Mouse (Mus musculus): ENCODE results near the gene Haao. TPM values are rescaled to one million over a fixed set of nuclear protein-coding genes. Genes with fewer than 3 reads are reported as not detected.

The Haao gene
- polyA plus RNA-seq, 1 experiment from 2014 or later: not detected

DNA sequence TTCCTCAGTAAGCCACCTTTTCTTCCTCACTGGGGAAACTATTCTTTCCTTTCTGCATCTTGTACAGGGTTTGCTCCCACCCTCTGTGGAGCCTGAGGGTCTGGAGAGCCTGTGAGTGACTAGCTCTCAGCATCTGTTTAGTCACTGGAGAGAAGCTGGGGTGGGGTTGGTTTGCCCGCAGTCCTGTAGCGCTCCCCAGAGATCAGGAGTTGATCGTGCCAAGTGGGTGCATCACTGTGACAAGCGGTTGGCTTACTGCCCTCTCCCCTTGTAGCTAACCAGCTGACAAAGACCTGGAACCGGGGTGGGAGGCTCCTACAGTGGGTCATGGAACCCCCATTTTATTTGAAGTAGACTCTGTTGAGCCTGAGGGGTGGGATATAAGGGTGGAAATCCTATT is 27.1 kb downstream of the Haao start:
- H3K27me3 ChIP-seq (replicated peaks; ENCODE audit: low read depth, poor library complexity, severe bottlenecking): no peaks in the 10 kb centered on the region
- 90% methylated on average over 5 of the region's 5 CpGs for WGBS
- H3K4me1 ChIP-seq: peaks cover 23% of the 10 kb centered on the region
- H3K36me3 ChIP-seq (replicated peaks): no peaks in the 10 kb centered on the region
- no peak overlapping the region; the same call in 1 of the 2 replicates for H3K27ac ChIP-seq (replicated peaks)
- no peaks in the 10 kb centered on the region for H3K9me3 ChIP-seq
- DNase-seq (ENCODE audit: low spot score): no peak
- no peak overlapping the region for H3K4me3 ChIP-seq

DNA sequence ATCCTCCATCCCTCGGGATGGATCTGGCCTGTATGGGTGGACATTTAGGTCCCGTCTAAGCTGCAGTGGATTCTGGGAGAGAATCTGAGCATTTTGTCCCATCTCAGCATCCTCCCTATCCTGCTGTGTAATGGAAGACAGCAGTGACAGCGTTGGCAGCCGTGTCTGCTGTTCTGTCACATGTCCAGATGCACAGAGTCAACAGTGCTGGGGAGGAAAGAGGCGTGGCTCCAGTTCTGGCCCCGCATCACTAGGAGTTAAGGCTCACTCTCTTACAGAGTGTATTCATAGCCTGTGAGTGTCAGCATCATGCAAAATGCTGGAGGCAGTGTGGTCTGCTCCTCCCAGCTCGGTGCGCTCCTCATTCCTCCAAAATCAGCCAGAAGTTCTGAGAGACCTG is 28.3 kb downstream of the Haao start:
- Histone ChIP-seq H3K4me3 (no peak overlapping the region), H3K4me1 (peaks cover 23% of the 10 kb centered on the region), H3K9me3 (no peaks in the 10 kb centered on the region), H3K36me3 (replicated peaks) (no peaks in the 10 kb centered on the region), H3K27me3 (replicated peaks; ENCODE audit: low read depth, poor library complexity, severe bottlenecking) (no peaks in the 10 kb centered on the region), H3K27ac (replicated peaks) (no peak overlapping the region)
- DNase-seq (ENCODE audit: low spot score): no peak
- 73% methylated on average over 8 of the region's 8 CpGs for WGBS

- H3K27me3 ChIP-seq (replicated peaks; ENCODE audit: low read depth, poor library complexity, severe bottlenecking): no peaks in the 10 kb centered on the region
- 0 out of 2 replicates have a peak, but pooled peaks cover 11% of the 10 kb centered on the region for H3K4me1 ChIP-seq
- no peak overlapping the region for H3K27ac ChIP-seq (replicated peaks)
- H3K9me3 ChIP-seq: no peaks in the 10 kb centered on the region
- H3K4me3 ChIP-seq: no peak overlapping the region
- WGBS: 83% methylated on average over 7 of the region's 7 CpGs
- no peaks in the 10 kb centered on the region for H3K36me3 ChIP-seq (replicated peaks)
- DNase-seq (ENCODE audit: low spot score): no peak
Measured at GRCm38 (mm10) chr17:83816996-83817395, 30.8 kb downstream of the Haao start.

- Histone ChIP-seq H3K36me3 (replicated peaks) (no peaks in the 10 kb centered on the region), H3K9me3 (no peaks in the 10 kb centered on the region), H3K4me1 (no peaks in the 10 kb centered on the region), H3K27me3 (replicated peaks; ENCODE audit: low read depth, poor library complexity, severe bottlenecking) (no peaks in the 10 kb centered on the region), H3K4me3 (no peak overlapping the region), H3K27ac (replicated peaks) (no peak overlapping the region)
- WGBS: 91% methylated on average over 4 of the region's 4 CpGs
- no peak for DNase-seq (ENCODE audit: low spot score)
Measured at GRCm38 (mm10) chr17:83813050-83813449, 34.7 kb downstream of the Haao start.

GRCm38 (mm10) chr17:83812200-83812944 is 35.4 kb downstream of the Haao start:
- no peaks in the 10 kb centered on the region for H3K36me3 ChIP-seq (replicated peaks)

GRCm38 (mm10) chr17:83810285-83810684 is 37.5 kb downstream of the Haao start:
- 96% methylated on average over 5 of the region's 5 CpGs for WGBS
- no peak for DNase-seq (ENCODE audit: low spot score)

More at GRCm38 (mm10) chr17:83812200-83812944, 35.4 kb downstream of the Haao start:
- H3K27me3 ChIP-seq (replicated peaks; ENCODE audit: low read depth, poor library complexity, severe bottlenecking): no peaks in the 10 kb centered on the region
- WGBS: 93% methylated on average over 17 of the region's 17 CpGs
- no peaks in the 10 kb centered on the region for H3K4me1 ChIP-seq
- H3K4me3 ChIP-seq: no peak overlapping the region
- H3K9me3 ChIP-seq: no peaks in the 10 kb centered on the region
- DNase-seq (ENCODE audit: low spot score): no peak
- H3K27ac ChIP-seq (replicated peaks): no peak overlapping the region

DNA sequence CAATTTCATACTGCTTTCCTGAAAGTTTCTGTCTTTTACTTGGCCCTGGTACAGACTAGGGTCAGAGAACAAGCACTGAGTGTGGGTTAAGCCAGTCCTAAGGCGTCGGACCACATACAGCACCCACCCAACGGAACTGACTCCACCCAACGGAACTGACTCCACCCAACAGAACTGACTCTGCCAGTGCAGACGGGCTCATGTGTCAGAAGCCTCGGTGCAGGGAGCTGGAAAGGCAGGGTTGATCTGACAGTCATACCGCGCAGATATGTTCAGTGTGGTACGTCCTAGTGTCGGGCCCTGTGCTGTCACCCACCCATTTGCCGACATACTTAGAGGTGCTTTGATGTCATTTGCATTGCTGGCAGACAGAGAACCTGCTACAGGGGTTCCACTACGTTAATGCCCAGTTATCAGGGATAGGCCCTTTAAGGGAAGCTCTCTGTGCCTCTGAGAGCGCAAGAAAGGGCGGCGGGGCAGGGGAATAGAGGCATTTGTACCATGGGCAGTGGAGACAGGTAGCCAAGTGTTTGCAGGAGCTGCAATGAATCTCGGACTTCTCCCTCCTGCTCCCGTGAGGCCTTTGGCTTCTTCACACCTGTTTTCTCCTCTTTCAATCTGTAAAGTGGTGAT is 38.5 kb downstream of the Haao start:
- DNase-seq (ENCODE audit: low spot score): no peak
- no peaks in the 10 kb centered on the region for H3K9me3 ChIP-seq
- WGBS: 89% methylated on average over 17 of the region's 17 CpGs
- H3K4me1 ChIP-seq: 0 out of 2 replicates have a peak, but pooled peaks cover 3% of the 10 kb centered on the region
- H3K36me3 ChIP-seq (replicated peaks): peaks cover 25% of the 10 kb centered on the region
- no peak overlapping the region for H3K4me3 ChIP-seq
- no peaks in the 10 kb centered on the region for H3K27me3 ChIP-seq (replicated peaks; ENCODE audit: low read depth, poor library complexity, severe bottlenecking)
- no peak overlapping the region for H3K27ac ChIP-seq (replicated peaks)

More at GRCm38 (mm10) chr17:83810285-83810684, 37.5 kb downstream of the Haao start:
- Histone ChIP-seq H3K4me1 (0 out of 2 replicates have a peak, but pooled peaks cover 3% of the 10 kb centered on the region), H3K27me3 (replicated peaks; ENCODE audit: low read depth, poor library complexity, severe bottlenecking) (no peaks in the 10 kb centered on the region), H3K27ac (replicated peaks) (no peak overlapping the region), H3K36me3 (replicated peaks) (peaks cover 15% of the 10 kb centered on the region), H3K9me3 (no peaks in the 10 kb centered on the region), H3K4me3 (no peak overlapping the region)

- H3K27ac ChIP-seq (replicated peaks): no peak overlapping the region
- H3K4me1 ChIP-seq: peaks cover 7% of the 10 kb centered on the region; the same call in 1 of the 2 replicates
- no peak overlapping the region for H3K4me3 ChIP-seq
- H3K9me3 ChIP-seq: no peaks in the 10 kb centered on the region
- H3K27me3 ChIP-seq (replicated peaks; ENCODE audit: low read depth, poor library complexity, severe bottlenecking): no peaks in the 10 kb centered on the region
- peaks cover 29% of the 10 kb centered on the region for H3K36me3 ChIP-seq (replicated peaks)
- WGBS: 90% methylated on average over 12 of the region's 12 CpGs
- DNase-seq (ENCODE audit: low spot score): no peak
Measured at GRCm38 (mm10) chr17:83808476-83809098, 39.2 kb downstream of the Haao start.

DNA sequence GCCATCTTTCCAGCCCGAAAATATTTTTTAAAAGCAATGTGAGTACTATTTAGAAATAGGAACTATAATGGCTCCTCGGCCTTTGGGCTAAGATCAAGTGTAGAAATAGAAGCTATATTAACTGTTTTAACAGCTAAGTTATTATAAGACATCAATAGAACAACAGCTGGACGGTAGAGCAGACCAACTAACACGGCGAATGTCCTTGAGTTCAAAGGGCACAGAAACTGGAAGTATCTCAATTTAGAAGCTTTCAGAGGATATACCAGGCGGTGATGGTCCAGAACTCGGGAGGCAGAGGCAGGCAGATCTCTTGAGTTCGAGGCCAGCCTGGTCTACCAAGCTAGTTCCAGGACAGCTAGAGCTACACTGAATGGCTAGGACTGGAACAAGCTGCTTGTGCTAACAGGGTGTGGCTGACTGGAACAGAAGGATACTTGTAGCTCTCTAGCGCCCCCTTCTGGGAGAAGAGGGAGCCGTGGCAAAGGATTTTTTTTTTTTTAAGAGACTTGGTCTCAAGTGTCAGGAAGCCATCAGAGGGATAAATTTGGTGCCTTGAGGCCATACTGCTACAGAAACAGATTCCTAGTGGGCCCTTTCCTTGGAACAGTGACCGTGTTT is 39.9 kb downstream of the Haao start:
- peaks cover 7% of the 10 kb centered on the region; the same call in 1 of the 2 replicates for H3K4me1 ChIP-seq
- H3K4me3 ChIP-seq: no peak overlapping the region
- peak; percentile 63 for DNase-seq (ENCODE audit: low spot score)
- no peak overlapping the region for H3K27ac ChIP-seq (replicated peaks)
- no peaks in the 10 kb centered on the region for H3K9me3 ChIP-seq
- peaks cover 32% of the 10 kb centered on the region for H3K36me3 ChIP-seq (replicated peaks)
- no peaks in the 10 kb centered on the region for H3K27me3 ChIP-seq (replicated peaks; ENCODE audit: low read depth, poor library complexity, severe bottlenecking)
- 74% methylated on average over 11 of the region's 11 CpGs for WGBS

DNA sequence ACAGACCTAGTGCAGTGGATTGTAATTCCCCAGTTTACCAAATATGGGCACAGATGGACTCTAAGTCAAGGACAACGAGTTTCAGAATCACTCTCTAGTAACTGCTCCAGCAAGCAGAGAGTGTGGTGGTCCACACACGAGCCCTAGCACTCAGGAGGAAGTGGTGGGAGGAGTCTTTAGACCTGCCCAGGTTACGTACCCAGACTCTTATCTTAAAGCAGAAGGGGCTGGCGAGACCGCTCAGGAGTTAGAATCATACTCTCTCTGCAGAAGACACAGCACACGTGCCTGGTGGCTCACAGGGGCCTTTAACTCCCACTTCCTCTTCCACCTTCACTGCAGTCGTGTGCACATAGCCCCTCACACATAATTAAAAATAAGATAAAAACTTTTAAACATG is 40.4 kb downstream of the Haao start:
- no peaks in the 10 kb centered on the region for H3K9me3 ChIP-seq
- no peak for DNase-seq (ENCODE audit: low spot score)
- H3K27ac ChIP-seq (replicated peaks): no peak overlapping the region
- no peaks in the 10 kb centered on the region for H3K27me3 ChIP-seq (replicated peaks; ENCODE audit: low read depth, poor library complexity, severe bottlenecking)
- H3K36me3 ChIP-seq (replicated peaks): peaks cover 32% of the 10 kb centered on the region
- WGBS: 77% methylated on average over 7 of the region's 7 CpGs
- no peak overlapping the region for H3K4me3 ChIP-seq
- H3K4me1 ChIP-seq: peaks cover 7% of the 10 kb centered on the region; the same call in 1 of the 2 replicates

- no peaks in the 10 kb centered on the region for H3K27me3 ChIP-seq (replicated peaks; ENCODE audit: low read depth, poor library complexity, severe bottlenecking)
- no peak overlapping the region for H3K27ac ChIP-seq (replicated peaks)
- 95% methylated on average over 9 of the region's 9 CpGs for WGBS
- H3K4me1 ChIP-seq: peaks cover 7% of the 10 kb centered on the region; the same call in 1 of the 2 replicates
- no peaks in the 10 kb centered on the region for H3K9me3 ChIP-seq
- peaks cover 32% of the 10 kb centered on the region for H3K36me3 ChIP-seq (replicated peaks)
- H3K4me3 ChIP-seq: no peak overlapping the region
- no peak for DNase-seq (ENCODE audit: low spot score)
Measured at GRCm38 (mm10) chr17:83805078-83805477, 42.7 kb downstream of the Haao start.

- DNase-seq (ENCODE audit: low spot score): no peak
- 72% methylated on average over 9 of the region's 9 CpGs for WGBS
- H3K9me3 ChIP-seq: no peaks in the 10 kb centered on the region
- H3K27ac ChIP-seq (replicated peaks): no peak overlapping the region
- peaks cover 7% of the 10 kb centered on the region; the same call in 1 of the 2 replicates for H3K4me1 ChIP-seq
- no peak overlapping the region for H3K4me3 ChIP-seq
- no peaks in the 10 kb centered on the region for H3K27me3 ChIP-seq (replicated peaks; ENCODE audit: low read depth, poor library complexity, severe bottlenecking)
- H3K36me3 ChIP-seq (replicated peaks): peaks cover 32% of the 10 kb centered on the region
Measured at GRCm38 (mm10) chr17:83803987-83804386, 43.8 kb downstream of the Haao start.

Measured in embryonic facial prominence, embryonic 10.5 days (tissue).